Mouse (Mus musculus): Measurements from ENCODE around the gene Gm17949. TPM values are rescaled to one million over a fixed set of nuclear protein-coding genes. Genes with fewer than 3 reads are reported as not detected.
A peak's percentile ranks its signal among the peaks of the same experiment; 100 is the strongest.

Gene Gm17949
- total and polyA plus RNA-seq, 2 experiments from 2014 or later = 0.28 TPM; not detected in 1

GRCm38 (mm10) chr17:56982013-56982412 is 29.3 kb upstream of the Gm17949 start, which contains the start of gene Acer1:
Gene Acer1 (minus strand): TSS chr17:56982126.
- DNase-seq (ENCODE audit: low spot score) = no peak
- Histone ChIP-seq H3K9me3 (ENCODE audit: low read length) (no peaks in the 10 kb centered on the region), H3K4me1 (ENCODE audit: insufficient read depth, low read length) (no peaks in the 10 kb centered on the region), H3K27ac (no peak within 1 kb of the TSS), H3K4me2 (ENCODE audit: low read depth, low read length) (no peak within 1 kb of the TSS), H3K4me3 (ENCODE audit: low read length) (no peak within 1 kb of the TSS), H3K27me3 (ENCODE audit: insufficient read depth, low read length) (no peaks in the 10 kb centered on the region), H3K9ac (replicated peaks; ENCODE audit: low read length) (no peak within 1 kb of the TSS), H3K36me3 (ENCODE audit: insufficient read depth, low read length) (no peaks in the 10 kb centered on the region)
- no peak for ATAC-seq
- TF ChIP-seq CTCF (IDR thresholded peaks at IDR 0.05; ENCODE audit: low read depth) = no peak
- WGBS = 79% methylated on average over 5 of the region's 5 CpGs

- no peak overlapping the region for H3K4me3 ChIP-seq (ENCODE audit: low read length)
- H3K27me3 ChIP-seq (ENCODE audit: insufficient read depth, low read length) = no peaks in the 10 kb centered on the region
- H3K9ac ChIP-seq (replicated peaks; ENCODE audit: low read length) = no peak overlapping the region
- H3K4me2 ChIP-seq (ENCODE audit: low read depth, low read length) = no peak overlapping the region
- ATAC-seq (no peak), DNase-seq (ENCODE audit: low spot score) (no peak)
- WGBS = 87% methylated on average over 9 of the region's 9 CpGs
- no peaks in the 10 kb centered on the region for H3K36me3 ChIP-seq (ENCODE audit: insufficient read depth, low read length)
- H3K9me3 ChIP-seq (ENCODE audit: low read length) = no peaks in the 10 kb centered on the region
- H3K4me1 ChIP-seq (ENCODE audit: insufficient read depth, low read length) = no peaks in the 10 kb centered on the region
- TF ChIP-seq CTCF (IDR thresholded peaks at IDR 0.05; ENCODE audit: low read depth) = no peak
- H3K27ac ChIP-seq = no peak overlapping the region
These were observed 26.4 kb upstream of the Gm17949 start for GRCm38 (mm10) chr17:56984886-56985285.

DNA sequence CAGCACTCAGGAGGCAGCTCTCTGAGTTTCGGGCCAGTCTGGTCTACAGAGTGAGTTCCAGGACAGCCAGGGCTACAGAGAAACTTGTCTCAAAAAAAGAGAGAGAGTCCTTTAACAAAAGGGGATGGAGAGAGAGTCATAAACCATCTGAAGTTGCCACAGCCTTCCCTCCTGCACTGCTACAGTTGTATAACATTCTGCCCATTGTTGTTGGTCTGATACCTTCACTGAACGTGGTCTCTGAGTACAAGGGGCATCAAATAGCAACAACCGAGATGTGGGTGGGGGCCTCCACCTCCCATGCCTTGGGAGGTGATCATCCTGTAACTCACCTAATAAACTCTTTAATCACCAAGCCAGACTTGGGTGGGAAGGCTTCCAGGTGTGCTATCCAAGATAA is 25.6 kb upstream of the Gm17949 start:
- Histone ChIP-seq H3K9ac (replicated peaks; ENCODE audit: low read length) (no peak overlapping the region), H3K9me3 (ENCODE audit: low read length) (no peaks in the 10 kb centered on the region), H3K27ac (no peak overlapping the region), H3K4me1 (ENCODE audit: insufficient read depth, low read length) (peaks cover under 1% of the 10 kb centered on the region; the same call in 1 of the 2 replicates), H3K36me3 (ENCODE audit: insufficient read depth, low read length) (no peaks in the 10 kb centered on the region), H3K4me2 (ENCODE audit: low read depth, low read length) (no peak overlapping the region), H3K4me3 (ENCODE audit: low read length) (no peak overlapping the region), H3K27me3 (ENCODE audit: insufficient read depth, low read length) (no peaks in the 10 kb centered on the region)
- no peak for TF ChIP-seq CTCF (IDR thresholded peaks at IDR 0.05; ENCODE audit: low read depth)
- ATAC-seq (no peak), DNase-seq (ENCODE audit: low spot score) (no peak)
- WGBS = 84% methylated on average over 3 of the region's 3 CpGs

- Histone ChIP-seq H3K27me3 (ENCODE audit: insufficient read depth, low read length) (no peaks in the 10 kb centered on the region), H3K9ac (replicated peaks; ENCODE audit: low read length) (no peak overlapping the region), H3K27ac (no peak overlapping the region), H3K9me3 (ENCODE audit: low read length) (no peaks in the 10 kb centered on the region), H3K36me3 (ENCODE audit: insufficient read depth, low read length) (no peaks in the 10 kb centered on the region), H3K4me3 (ENCODE audit: low read length) (no peak overlapping the region), H3K4me1 (ENCODE audit: insufficient read depth, low read length) (peaks cover 6% of the 10 kb centered on the region), H3K4me2 (ENCODE audit: low read depth, low read length) (no peak overlapping the region)
- ATAC-seq (no peak), DNase-seq (ENCODE audit: low spot score) (no peak)
- 79% methylated on average over 3 of the region's 3 CpGs for WGBS
- no peak for TF ChIP-seq CTCF (IDR thresholded peaks at IDR 0.05; ENCODE audit: low read depth)
These were observed 25.0 kb upstream of the Gm17949 start for GRCm38 (mm10) chr17:56986105-56986805.

GRCm38 (mm10) chr17:56988441-56988840 is 22.8 kb upstream of the Gm17949 start:
- Histone ChIP-seq H3K27ac (no peak overlapping the region), H3K4me3 (ENCODE audit: low read length) (no peak overlapping the region), H3K27me3 (ENCODE audit: insufficient read depth, low read length) (no peaks in the 10 kb centered on the region), H3K4me1 (ENCODE audit: insufficient read depth, low read length) (peaks cover 6% of the 10 kb centered on the region), H3K9ac (replicated peaks; ENCODE audit: low read length) (no peak overlapping the region), H3K9me3 (ENCODE audit: low read length) (no peaks in the 10 kb centered on the region), H3K36me3 (ENCODE audit: insufficient read depth, low read length) (peaks cover 10% of the 10 kb centered on the region), H3K4me2 (ENCODE audit: low read depth, low read length) (no peak overlapping the region)
- WGBS = 80% methylated on average over 7 of the region's 7 CpGs
- ATAC-seq = no peak
- DNase-seq (ENCODE audit: low spot score) = no peak
- TF ChIP-seq CTCF (IDR thresholded peaks at IDR 0.05; ENCODE audit: low read depth) = peak; percentile 41

- Histone ChIP-seq H3K36me3 (ENCODE audit: insufficient read depth, low read length) (peaks cover 15% of the 10 kb centered on the region), H3K9ac (replicated peaks; ENCODE audit: low read length) (peak overlapping the region; percentile 79; the same call in 1 of the 2 replicates), H3K9me3 (ENCODE audit: low read length) (no peaks in the 10 kb centered on the region), H3K4me1 (ENCODE audit: insufficient read depth, low read length) (peaks cover 6% of the 10 kb centered on the region), H3K27me3 (ENCODE audit: insufficient read depth, low read length) (no peaks in the 10 kb centered on the region), H3K27ac (peak overlapping the region; percentile 82; the same call in 1 of the 2 replicates), H3K4me3 (ENCODE audit: low read length) (peak overlapping the region; percentile 77), H3K4me2 (ENCODE audit: low read depth, low read length) (peak overlapping the region; percentile 89)
- no peak for DNase-seq (ENCODE audit: low spot score)
- peak; percentile 20; the same call in 1 of the 2 replicates for TF ChIP-seq CTCF (IDR thresholded peaks at IDR 0.05; ENCODE audit: low read depth)
- WGBS = 69% methylated on average over 7 of the region's 7 CpGs
- no peak for ATAC-seq
These were observed 22.3 kb upstream of the Gm17949 start for GRCm38 (mm10) chr17:56988921-56989430.
